Mouse (Mus musculus) heart, postnatal 0 days (tissue): ENCODE results near the gene Omd.

Experiments
- CTCF ChIP-seq: IDR thresholded peaks from 2 replicates; pipeline ENCODE4 v1.5.1; 2016; ENCODE audit warnings: antibody characterized with exemption, control low read depth, low read depth
- EP300 ChIP-seq: IDR thresholded peaks from 2 replicates; pipeline ENCODE4 v1.6.1; 2016; ENCODE audit warnings: antibody characterized with exemption, low read depth

DNA sequence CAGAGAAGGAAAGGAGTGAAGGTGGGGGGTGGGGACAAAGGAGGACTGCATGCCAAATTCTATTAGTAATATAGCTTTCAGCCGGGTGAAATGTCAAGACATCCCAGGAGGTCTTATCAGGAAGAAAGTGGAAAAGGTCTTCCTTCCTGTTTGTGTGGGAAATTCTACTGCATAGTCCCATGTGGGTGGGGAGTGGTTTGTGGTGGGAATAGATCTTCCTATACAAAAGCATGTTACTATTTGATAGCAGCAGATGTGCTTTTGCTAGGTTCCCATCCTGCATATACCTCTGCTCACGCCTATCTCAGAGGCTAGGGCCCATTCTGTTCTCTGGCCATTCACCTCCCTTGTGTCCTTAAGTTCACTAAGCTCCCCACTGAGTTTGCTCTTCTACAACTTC is 21.4 kb upstream of the Omd start:
- TF ChIP-seq CTCF = no peak
- no peak for TF ChIP-seq EP300
